Mouse (Mus musculus): ENCODE results near the gene Shox2. TPM values are rescaled to one million over a fixed set of nuclear protein-coding genes. Genes with fewer than 3 reads are reported as not detected.

Shox2 gene
- polyA plus RNA-seq (2012; rRNA removed), result not detected in 2 replicates

GRCm38 (mm10) chr3:66981706-66982105 is at the start of gene Shox2:
Gene Shox2 (minus strand): TSS chr3:66981771.
- no peak for DNase-seq (ENCODE audit: low read depth, low spot score)
- 3% methylated on average over 15 of the region's 15 CpGs for WGBS

GRCm38 (mm10) chr3:66996820-66997219 is 15.2 kb upstream of the Shox2 start:
- DNase-seq (ENCODE audit: low read depth, low spot score), result no peak
- WGBS, result 81% methylated on average over 1 of the region's 1 CpGs

DNA sequence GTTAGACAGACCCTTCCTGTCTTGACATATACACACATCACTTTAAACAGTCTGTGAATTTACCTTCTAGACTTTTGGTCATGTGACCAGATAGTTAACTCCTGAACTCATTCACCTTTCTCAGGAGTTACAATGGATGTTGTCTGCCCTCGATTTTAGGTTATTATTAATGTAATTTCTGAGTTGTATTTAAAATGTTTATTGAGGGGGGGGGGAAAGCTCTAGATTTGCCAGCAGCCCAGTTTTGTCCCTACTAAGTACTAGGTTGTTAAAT is 4.7 kb upstream of the Shox2 start:
- no peak for DNase-seq (ENCODE audit: low read depth, low spot score)
- 10% methylated on average over 1 of the region's 1 CpGs for WGBS

GRCm38 (mm10) chr3:66985539-66986286 is 4.1 kb upstream of the Shox2 start:
- DNase-seq (ENCODE audit: low read depth, low spot score), result peak; percentile 56
- under 1% methylated on average over 58 of the region's 60 CpGs for WGBS

GRCm38 (mm10) chr3:66983481-66983880 is 1.9 kb upstream of the Shox2 start:
- no peak for DNase-seq (ENCODE audit: low read depth, low spot score)
- 20% methylated on average over 3 of the region's 3 CpGs for WGBS

GRCm38 (mm10) chr3:66982181-66982911 is 775 bp upstream of the Shox2 start:
- 2% methylated on average over 29 of the region's 29 CpGs for WGBS
- no peak for DNase-seq (ENCODE audit: low read depth, low spot score)

DNA sequence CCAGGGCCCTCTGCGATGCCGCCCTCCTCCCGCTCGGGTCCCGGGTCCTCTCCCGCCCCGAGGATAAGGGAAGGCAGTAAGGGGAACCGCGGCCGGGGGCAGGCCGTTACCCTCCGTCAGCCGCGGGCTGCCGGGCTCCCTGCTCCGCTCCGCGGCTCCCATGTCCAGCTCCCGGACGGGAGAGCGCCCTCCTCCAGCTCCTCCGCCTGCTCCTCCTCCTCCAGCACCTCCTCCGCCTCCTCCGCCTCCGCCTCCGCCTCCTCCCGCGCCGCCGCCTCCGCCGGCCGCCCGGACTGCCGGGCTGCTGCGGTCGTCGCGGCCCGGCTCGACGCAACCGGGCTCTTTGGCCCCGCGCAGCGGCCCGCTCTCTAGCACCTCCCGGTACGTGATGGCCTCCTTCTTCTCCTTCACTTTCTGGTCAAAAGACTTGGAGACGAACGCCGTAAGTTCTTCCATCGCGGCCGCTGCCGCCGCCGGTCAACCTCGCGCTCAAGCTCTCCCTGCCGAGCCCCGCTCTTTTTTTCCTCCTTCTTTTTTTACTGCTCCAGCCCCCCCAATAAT is 390 bp downstream of the Shox2 start, which contains the start of gene Rsrc1:
TSS of gene Rsrc1 (plus strand) at position 290 of the 561 bp plus-strand sequence.
- under 1% methylated on average over 60 of the region's 62 CpGs for WGBS
- no peak for DNase-seq (ENCODE audit: low read depth, low spot score)

DNA sequence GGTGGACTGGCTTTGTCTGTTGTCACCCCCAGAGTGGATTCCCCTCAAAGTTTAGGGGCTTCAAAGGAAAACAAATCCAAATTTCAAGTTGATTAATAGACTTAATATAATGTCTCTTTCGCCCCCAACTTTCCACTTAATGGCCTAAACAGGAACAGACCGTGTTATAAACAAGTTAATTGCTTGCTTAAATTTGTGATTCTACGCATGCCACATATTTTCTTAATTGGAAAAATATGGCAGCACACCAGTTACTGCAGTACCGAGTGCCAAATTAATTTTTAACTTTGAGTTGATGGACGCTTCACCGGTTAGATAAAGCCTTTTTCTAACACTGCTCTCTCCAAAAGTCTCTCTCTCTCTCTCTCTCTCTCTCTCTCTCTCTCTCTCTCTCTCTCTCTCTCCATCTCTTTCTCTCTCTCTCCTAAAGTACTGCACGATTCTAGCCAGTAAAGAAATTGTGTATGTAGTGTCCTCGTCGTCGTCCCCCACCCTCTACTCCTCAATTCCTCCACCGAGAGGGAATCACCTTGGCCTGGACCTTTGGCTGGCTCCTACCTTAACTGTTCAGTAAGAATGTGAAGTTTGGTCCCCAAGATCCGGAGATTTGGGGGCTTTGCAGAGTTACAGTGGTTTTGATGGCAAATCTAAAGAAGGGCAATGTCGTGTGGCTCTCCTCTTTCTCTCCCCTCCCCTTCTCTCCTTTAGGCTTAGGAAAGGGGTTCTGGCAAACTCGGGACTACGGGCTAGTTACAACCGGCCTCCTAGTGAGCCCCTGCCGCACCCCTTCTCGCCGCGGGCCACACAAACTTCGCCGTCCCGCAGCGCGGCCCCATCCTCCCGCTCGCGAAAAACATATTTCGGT is 1.2 kb downstream of the Shox2 start:
- 6% methylated on average over 29 of the region's 29 CpGs for WGBS
- no peak for DNase-seq (ENCODE audit: low read depth, low spot score)

- WGBS, result 12% methylated on average over 9 of the region's 9 CpGs
- DNase-seq (ENCODE audit: low read depth, low spot score), result no peak
Observed at GRCm38 (mm10) chr3:66979491-66979890, 2.1 kb downstream of the Shox2 start.

- DNase-seq (ENCODE audit: low read depth, low spot score), result no peak
- WGBS, result 5% methylated on average over 45 of the region's 45 CpGs
Observed at GRCm38 (mm10) chr3:66978457-66979381, 2.9 kb downstream of the Shox2 start.

DNA sequence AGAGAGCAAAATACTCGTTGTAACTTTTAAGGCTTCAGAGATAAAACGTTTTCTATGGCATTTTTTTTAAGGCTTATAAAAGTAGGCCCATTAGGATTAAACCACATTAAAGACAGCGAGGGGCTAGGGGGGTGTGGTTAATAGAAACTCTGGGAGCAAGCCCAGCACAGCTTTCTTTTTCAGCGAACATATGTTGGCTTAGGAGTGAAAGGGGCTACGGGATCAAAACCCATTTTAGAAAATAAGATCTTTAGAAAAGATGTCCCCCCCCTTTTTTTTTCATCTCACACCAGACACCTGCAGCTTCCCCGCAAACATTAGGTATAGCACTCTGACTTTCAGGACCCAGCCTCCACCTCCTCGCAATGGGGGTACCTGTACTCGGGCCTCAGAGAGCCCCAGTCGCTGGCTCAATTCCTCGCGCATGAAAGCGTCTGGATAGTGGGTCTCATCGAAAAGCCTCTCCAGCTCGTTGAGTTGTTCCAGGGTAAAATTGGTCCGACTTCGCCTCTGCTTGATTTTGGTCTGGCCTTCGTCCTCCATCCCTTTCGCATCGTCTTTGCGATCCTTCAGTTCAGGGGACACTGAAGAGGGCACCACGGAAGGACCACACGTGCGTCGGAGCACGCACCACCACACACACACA is 3.6 kb downstream of the Shox2 start:
- DNase-seq (ENCODE audit: low read depth, low spot score), result no peak
- 5% methylated on average over 25 of the region's 25 CpGs for WGBS

DNA sequence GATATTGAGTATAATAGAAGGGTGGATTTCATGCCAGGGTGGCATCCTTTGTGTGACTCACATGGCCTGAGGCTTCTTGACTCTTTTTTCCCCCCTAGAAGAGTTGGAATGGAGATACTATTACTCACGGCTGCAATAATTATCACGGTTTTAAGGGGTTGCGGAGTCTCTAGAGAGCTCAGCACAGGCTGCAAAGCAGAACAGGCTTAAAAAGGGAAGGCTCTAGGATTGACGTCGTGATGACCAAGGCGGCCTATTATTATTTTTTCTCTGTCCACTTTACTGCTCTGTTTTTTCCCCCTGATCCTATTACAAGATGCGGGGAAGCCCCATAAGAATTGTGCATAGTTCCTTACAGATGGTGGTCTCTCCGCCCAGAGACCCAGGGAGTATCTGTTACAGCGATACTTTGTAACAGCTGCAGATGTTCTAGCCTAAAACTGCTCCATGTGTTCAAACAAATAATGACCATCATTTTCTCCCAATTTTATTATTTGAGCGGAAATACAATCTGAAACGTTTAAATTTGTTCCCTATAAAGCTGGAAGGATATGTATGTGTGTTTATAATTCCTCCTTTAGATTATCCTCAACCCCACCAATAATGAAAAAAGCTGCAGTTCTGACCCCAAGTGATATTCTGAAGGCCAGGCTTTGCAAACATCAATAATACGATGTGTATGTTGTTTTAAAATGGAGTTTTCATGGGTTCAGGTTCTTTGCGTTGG is 4.5 kb downstream of the Shox2 start:
- DNase-seq (ENCODE audit: low read depth, low spot score), result no peak
- WGBS, result 10% methylated on average over 13 of the region's 13 CpGs

DNA sequence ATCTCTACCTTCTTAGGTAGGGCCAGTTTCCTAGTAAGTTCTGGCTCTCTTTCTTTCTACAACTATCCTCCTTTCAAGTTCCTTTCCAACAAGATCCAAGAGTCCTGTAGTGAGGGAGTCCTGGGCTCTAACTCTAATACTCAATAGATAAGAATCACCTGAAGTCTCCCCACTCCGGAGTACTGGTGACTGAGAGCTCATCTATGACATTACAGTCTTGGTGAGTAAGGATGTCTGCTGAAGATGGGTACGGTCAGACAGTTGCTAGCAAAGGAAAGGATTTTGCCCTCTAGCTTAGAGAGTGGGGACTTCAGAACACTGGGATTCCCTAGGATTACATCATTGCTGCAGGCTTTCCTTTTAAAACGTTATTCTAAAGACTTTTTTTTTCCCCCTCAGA is 7.1 kb downstream of the Shox2 start:
- 25% methylated on average over 3 of the region's 3 CpGs for WGBS
- no peak for DNase-seq (ENCODE audit: low read depth, low spot score)

DNA sequence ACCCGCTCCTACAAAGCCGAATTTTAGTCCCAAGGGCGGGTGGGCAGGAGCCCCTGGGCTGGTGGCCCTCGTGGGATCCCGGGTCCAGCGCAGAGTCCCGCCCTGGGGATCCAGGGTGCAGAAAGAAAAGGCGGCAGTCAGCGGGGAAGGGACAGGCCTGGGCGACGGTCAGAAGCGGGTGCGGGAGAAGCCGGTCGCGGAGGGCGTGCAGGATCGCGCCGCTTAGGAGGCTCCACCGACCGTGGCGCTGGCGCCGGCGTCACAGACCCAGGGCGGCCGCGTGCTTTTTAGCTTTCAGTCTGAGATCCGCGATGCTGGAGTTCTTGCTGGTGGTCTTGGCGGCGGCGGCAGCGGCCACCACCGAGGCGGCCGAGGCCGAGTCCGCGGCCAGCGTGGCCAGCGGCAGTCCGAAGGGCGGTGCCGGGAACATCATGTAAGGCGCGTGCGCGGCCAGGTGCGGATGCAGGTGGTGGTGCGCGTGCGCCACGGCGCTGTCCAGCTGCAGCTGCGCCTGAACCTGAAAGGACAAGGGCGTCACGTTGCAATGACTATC is 8.1 kb downstream of the Shox2 start:
- 2% methylated on average over 59 of the region's 59 CpGs for WGBS
- DNase-seq (ENCODE audit: low read depth, low spot score), result no peak

DNA sequence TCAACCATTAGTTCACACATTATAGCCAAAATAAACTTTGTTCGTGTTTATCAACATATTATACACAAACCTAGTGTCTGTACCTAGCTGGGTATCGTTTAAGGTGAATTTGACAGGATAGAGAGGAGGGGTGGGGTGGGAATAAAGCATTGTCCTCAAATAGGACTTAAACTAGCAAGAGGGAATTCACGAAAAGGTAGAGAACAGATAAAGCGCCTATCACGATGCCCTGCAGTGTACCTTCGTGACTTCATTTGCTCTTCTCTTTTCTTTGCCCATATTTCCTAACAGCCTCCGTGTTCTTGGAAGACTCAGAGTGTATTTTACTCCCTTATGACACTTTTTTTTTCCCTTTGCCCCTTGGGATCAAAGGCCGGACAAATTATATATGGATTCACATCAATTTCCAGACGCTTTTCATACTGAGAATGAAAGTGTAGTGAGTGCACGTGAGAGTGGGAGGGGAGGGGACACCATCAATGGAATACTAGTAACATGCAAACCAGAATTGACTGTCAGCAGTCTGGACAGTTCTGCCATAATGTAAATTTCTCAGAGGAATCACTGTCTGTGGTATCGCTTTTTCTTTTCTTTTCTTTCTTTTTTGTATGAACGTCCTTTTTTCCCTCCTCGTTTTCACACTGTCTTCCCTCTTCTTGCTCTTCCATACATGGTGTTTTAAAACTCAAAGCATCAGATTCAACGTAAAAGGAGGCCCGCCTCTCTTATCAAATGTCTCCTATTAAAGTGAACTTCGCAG is 9.2 kb downstream of the Shox2 start:
- no peak for DNase-seq (ENCODE audit: low read depth, low spot score)
- WGBS, result 9% methylated on average over 16 of the region's 16 CpGs

GRCm38 (mm10) chr3:66970661-66971331 is 10.8 kb downstream of the Shox2 start:
- 7% methylated on average over 29 of the region's 29 CpGs for WGBS
- no peak for DNase-seq (ENCODE audit: low read depth, low spot score)

All from large intestine, adult 2 months (tissue).